Mouse (Mus musculus): Measurements from ENCODE around the gene Gnb1l. TPM values are rescaled to one million over a fixed set of nuclear protein-coding genes. Genes with fewer than 3 reads are reported as not detected.

The Gnb1l gene
- polyA plus RNA-seq, 1 experiment from 2014 or later: 18.4 TPM

- no peak overlapping the region for H3K27ac ChIP-seq
- H3K4me3 ChIP-seq: no peak overlapping the region
- no peaks in the 10 kb centered on the region for H3K9me3 ChIP-seq (replicated peaks)
- DNase-seq (ENCODE audit: low spot score): no peak
- WGBS: 75% methylated on average over 3 of the region's 3 CpGs
- peaks cover 76% of the 10 kb centered on the region for H3K27me3 ChIP-seq (ENCODE audit: low read depth, poor library complexity, severe bottlenecking)
- peaks cover 26% of the 10 kb centered on the region for H3K4me1 ChIP-seq
- H3K36me3 ChIP-seq: no peaks in the 10 kb centered on the region
Measured at GRCm38 (mm10) chr16:18598006-18598405, 99.5 kb downstream of the Gnb1l start.

DNA sequence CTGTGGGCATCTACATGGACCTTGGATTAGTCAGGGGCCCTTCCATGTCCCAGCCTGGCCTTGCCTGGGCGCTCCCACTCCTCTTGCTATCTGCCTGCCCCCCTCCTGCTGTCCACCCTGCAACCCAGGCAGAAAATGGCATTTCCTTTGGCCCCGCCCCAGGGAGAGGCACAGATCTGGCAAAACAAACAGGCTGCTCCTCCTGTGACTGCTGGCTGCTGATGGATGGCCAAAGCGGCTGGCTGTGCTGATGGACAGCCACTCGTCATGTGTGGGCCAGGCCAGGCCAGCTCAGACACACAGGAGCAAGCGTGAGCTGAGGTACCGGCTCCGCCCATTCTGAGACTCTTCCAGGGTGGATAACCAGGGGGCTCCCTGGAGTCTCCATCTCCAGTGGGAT, 102.9 kb downstream of the Gnb1l start:
- H3K27ac ChIP-seq: no peak overlapping the region; the same call in 1 of the 2 replicates
- no peaks in the 10 kb centered on the region for H3K9me3 ChIP-seq (replicated peaks)
- H3K4me3 ChIP-seq: no peak overlapping the region
- peaks cover 73% of the 10 kb centered on the region for H3K27me3 ChIP-seq (ENCODE audit: low read depth, poor library complexity, severe bottlenecking)
- no peaks in the 10 kb centered on the region for H3K36me3 ChIP-seq
- no peak for DNase-seq (ENCODE audit: low spot score)
- WGBS: 61% methylated on average over 7 of the region's 7 CpGs
- peaks cover 29% of the 10 kb centered on the region for H3K4me1 ChIP-seq

DNA sequence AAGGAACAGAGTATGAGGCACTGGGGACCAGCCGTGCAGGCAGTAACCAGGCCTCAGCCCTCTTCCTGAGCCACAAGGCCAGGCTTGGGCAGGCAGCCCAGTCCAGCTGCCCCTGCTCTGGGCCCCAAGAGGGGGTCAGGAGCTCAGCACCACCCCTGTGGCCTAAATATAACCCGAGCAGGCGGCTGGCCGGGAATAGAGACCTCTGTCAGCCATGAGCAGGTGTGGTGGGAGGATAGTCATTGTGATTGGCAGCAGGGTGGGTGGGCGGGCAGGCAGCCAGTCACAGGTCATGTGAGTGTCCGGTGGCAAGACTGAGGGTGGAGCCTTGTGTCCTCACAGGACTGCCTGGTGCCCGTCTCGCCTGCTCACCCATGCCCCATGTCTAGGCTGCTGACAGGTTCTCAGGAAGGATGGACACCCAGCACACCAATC, 105.8 kb downstream of the Gnb1l start:
- Histone ChIP-seq H3K9me3 (replicated peaks) (no peaks in the 10 kb centered on the region), H3K27me3 (ENCODE audit: low read depth, poor library complexity, severe bottlenecking) (peaks cover 79% of the 10 kb centered on the region), H3K4me3 (no peak overlapping the region), H3K4me1 (peaks cover 42% of the 10 kb centered on the region), H3K36me3 (no peaks in the 10 kb centered on the region), H3K27ac (peak overlapping the region; percentile 58; the same call in 1 of the 2 replicates)
- 69% methylated on average over 8 of the region's 8 CpGs for WGBS
- DNase-seq (ENCODE audit: low spot score): no peak

GRCm38 (mm10) chr16:18605705-18606104, 107.2 kb downstream of the Gnb1l start:
- DNase-seq (ENCODE audit: low spot score): no peak
- 65% methylated on average over 5 of the region's 5 CpGs for WGBS
- Histone ChIP-seq H3K27ac (peak overlapping the region; percentile 1; the same call in 1 of the 2 replicates), H3K36me3 (no peaks in the 10 kb centered on the region), H3K4me1 (peaks cover 46% of the 10 kb centered on the region), H3K4me3 (no peak overlapping the region), H3K27me3 (ENCODE audit: low read depth, poor library complexity, severe bottlenecking) (peaks cover 79% of the 10 kb centered on the region), H3K9me3 (replicated peaks) (no peaks in the 10 kb centered on the region)

- Histone ChIP-seq H3K9me3 (replicated peaks) (no peaks in the 10 kb centered on the region), H3K27me3 (ENCODE audit: low read depth, poor library complexity, severe bottlenecking) (peaks cover 95% of the 10 kb centered on the region), H3K36me3 (no peaks in the 10 kb centered on the region), H3K4me1 (peaks cover 55% of the 10 kb centered on the region), H3K27ac (no peak overlapping the region), H3K4me3 (peak overlapping the region; percentile 9)
- 4% methylated on average over 11 of the region's 11 CpGs for WGBS
- DNase-seq (ENCODE audit: low spot score): no peak
Measured at GRCm38 (mm10) chr16:18608226-18608625, 109.7 kb downstream of the Gnb1l start.

DNA sequence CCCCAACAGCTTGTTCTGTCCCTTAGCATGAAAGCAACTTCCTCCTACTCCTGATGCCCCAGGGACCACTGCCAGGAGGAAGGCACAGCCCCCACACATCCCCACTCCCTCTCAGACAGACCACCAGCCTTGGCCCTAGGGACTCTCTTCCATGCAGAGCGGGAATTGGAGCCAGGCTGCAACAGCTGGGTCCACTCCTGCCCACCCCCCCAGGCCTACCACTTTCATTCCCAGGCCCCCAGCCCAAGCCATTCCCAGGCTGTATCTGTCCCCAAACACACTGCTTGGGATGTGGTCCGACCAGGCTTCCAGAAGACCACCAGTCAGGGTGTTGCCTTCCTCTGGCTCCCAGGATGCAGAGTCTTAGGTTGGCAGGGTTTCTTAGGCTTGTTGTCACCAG, 110.6 kb downstream of the Gnb1l start:
- DNase-seq (ENCODE audit: low spot score): no peak
- Histone ChIP-seq H3K4me1 (peaks cover 58% of the 10 kb centered on the region), H3K27ac (no peak overlapping the region), H3K4me3 (no peak overlapping the region), H3K9me3 (replicated peaks) (no peaks in the 10 kb centered on the region), H3K27me3 (ENCODE audit: low read depth, poor library complexity, severe bottlenecking) (peaks cover 94% of the 10 kb centered on the region), H3K36me3 (no peaks in the 10 kb centered on the region)
- 68% methylated on average over 2 of the region's 2 CpGs for WGBS

GRCm38 (mm10) chr16:18611752-18612151, 113.2 kb downstream of the Gnb1l start:
- no peaks in the 10 kb centered on the region for H3K9me3 ChIP-seq (replicated peaks)
- peaks cover 94% of the 10 kb centered on the region for H3K27me3 ChIP-seq (ENCODE audit: low read depth, poor library complexity, severe bottlenecking)
- 9% methylated on average over 13 of the region's 13 CpGs for WGBS
- no peaks in the 10 kb centered on the region for H3K36me3 ChIP-seq
- peak; percentile 65 for DNase-seq (ENCODE audit: low spot score)
- H3K27ac ChIP-seq: no peak overlapping the region
- no peak overlapping the region for H3K4me3 ChIP-seq
- peaks cover 64% of the 10 kb centered on the region for H3K4me1 ChIP-seq

DNA sequence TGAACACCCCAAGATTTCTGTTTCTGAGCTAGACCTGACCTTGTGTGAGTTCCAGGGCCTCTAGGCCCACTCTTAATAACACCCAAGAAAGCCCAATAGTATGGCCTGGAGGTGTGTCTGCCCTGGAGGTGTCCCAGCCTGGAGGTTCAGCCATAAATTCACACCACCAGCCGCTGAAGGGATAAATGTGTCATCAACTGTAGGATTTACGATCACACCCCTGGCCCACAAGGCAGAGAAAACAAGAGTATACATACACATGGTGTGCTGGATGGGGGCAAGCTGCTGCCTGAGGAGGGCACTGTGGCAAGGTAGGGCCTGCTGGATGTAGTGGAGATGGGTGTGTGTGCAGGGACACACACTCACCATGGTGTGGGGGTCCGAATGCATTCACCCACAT, 114.8 kb downstream of the Gnb1l start:
- WGBS: 47% methylated on average over 3 of the region's 3 CpGs
- Histone ChIP-seq H3K9me3 (replicated peaks) (no peaks in the 10 kb centered on the region), H3K27me3 (ENCODE audit: low read depth, poor library complexity, severe bottlenecking) (peaks cover 94% of the 10 kb centered on the region), H3K4me3 (no peak overlapping the region), H3K4me1 (peaks cover 66% of the 10 kb centered on the region), H3K36me3 (no peaks in the 10 kb centered on the region), H3K27ac (peak overlapping the region; percentile 27; the same call in 1 of the 2 replicates)
- peak; percentile 68 for DNase-seq (ENCODE audit: low spot score)

Other genes starting within 250 kb of the Gnb1l start
- 1,185 and 1,368 TPM in 2 replicates for gene Ranbp1, start 250.0 kb upstream of the Gnb1l start, polyA plus RNA-seq (2016; fragmentation: Nextera tagmentation; extraction: Ambion mirVana)
- 2.5 TPM in 1 of 2 replicates, not detected in the other for gene Gm49776, start 240.4 kb upstream of the Gnb1l start, polyA plus RNA-seq (2016; fragmentation: Nextera tagmentation; extraction: Ambion mirVana)
- gene Dgcr8, start 209.5 kb upstream of the Gnb1l start, polyA plus RNA-seq (2016; fragmentation: Nextera tagmentation; extraction: Ambion mirVana): 46.5 and 51.3 TPM in 2 replicates
- gene Tango2, start 150.6 kb upstream of the Gnb1l start, polyA plus RNA-seq (2016; fragmentation: Nextera tagmentation; extraction: Ambion mirVana): 20.2 and 23.7 TPM in 2 replicates
- 44.8 and 56.1 TPM in 2 replicates for gene Arvcf, start 150.5 kb upstream of the Gnb1l start, polyA plus RNA-seq (2016; fragmentation: Nextera tagmentation; extraction: Ambion mirVana)
- 29.6 and 32.2 TPM in 2 replicates for gene Txnrd2, start 72.3 kb upstream of the Gnb1l start, polyA plus RNA-seq (2016; fragmentation: Nextera tagmentation; extraction: Ambion mirVana)
- gene Comt, start 71.9 kb upstream of the Gnb1l start, polyA plus RNA-seq (2016; fragmentation: Nextera tagmentation; extraction: Ambion mirVana): 54.7 and 61.1 TPM in 2 replicates
- 2.5 and 2.8 TPM in 2 replicates for gene Rtl10, start 188 bp downstream of the Gnb1l start, polyA plus RNA-seq (2016; fragmentation: Nextera tagmentation; extraction: Ambion mirVana)
- 1.1 and 1.7 TPM in 2 replicates for gene Tbx1, start 92.0 kb downstream of the Gnb1l start, polyA plus RNA-seq (2016; fragmentation: Nextera tagmentation; extraction: Ambion mirVana)
- gene Gp1bb, start 123.7 kb downstream of the Gnb1l start, polyA plus RNA-seq (2016; fragmentation: Nextera tagmentation; extraction: Ambion mirVana): 1.8 and 2.8 TPM in 2 replicates
- 2.3 and 4.7 TPM in 2 replicates for gene Gm49601, start 127.7 kb downstream of the Gnb1l start, polyA plus RNA-seq (2016; fragmentation: Nextera tagmentation; extraction: Ambion mirVana)
- 19.4 and 29.1 TPM in 2 replicates for gene Sept5, start 131.2 kb downstream of the Gnb1l start, polyA plus RNA-seq (2016; fragmentation: Nextera tagmentation; extraction: Ambion mirVana)

Measured in limb, embryonic 10.5 days (tissue).